In genomic region chr11:108128593-108128992, GRCm38 (mm10) we compare ENCODE assay signal across 8 mouse cellular contexts.
DNase-seq lines count a peak whose midpoint lies in the region; ATAC-seq and TF ChIP-seq lines count a peak whose summit lies in the region.

No protein-coding gene starts in this region.

- peak; percentile 69 for TF ChIP-seq CTCF in midbrain, postnatal 0 days (IDR thresholded peaks at IDR 0.05)

- peak; percentile 56 for DNase-seq in ZHBTc4 (ENCODE audit: low read depth, low spot score)
- peak; percentile 84 for DNase-seq in embryo, embryonic 10.5 days (ENCODE audit: low spot score)
- peak; percentile 71 for DNase-seq in hindbrain, embryonic 14.5 days (ENCODE audit: low spot score)
- DNase-seq in layer of hippocampus, postnatal 36 days: peak; percentile 41 to 45
- peak; percentile 50 for DNase-seq in midbrain, postnatal 0 days (ENCODE audit: low spot score)
- DNase-seq in thymus, postnatal 10 days (ENCODE audit: low spot score in 2 of 2): peak; percentile 20 to 60

- no peak overlapping the region for H3K9ac ChIP-seq in hindbrain, embryonic 14.5 days
- no peak overlapping the region for H3K9ac ChIP-seq in midbrain, postnatal 0 days (replicated peaks; ENCODE audit: low read length, poor library complexity, severe bottlenecking)

- H3K4me1 ChIP-seq in megakaryocyte, embryonic 14.5 days: peaks cover 89% of the 10 kb centered on the region
- H3K4me1 ChIP-seq in hindbrain, embryonic 14.5 days (replicated peaks; ENCODE audit: control insufficient read depth, insufficient read depth, low read length): no peaks in the 10 kb centered on the region
- H3K4me1 ChIP-seq in midbrain, postnatal 0 days (ENCODE audit: insufficient read depth, low read length): no peaks in the 10 kb centered on the region

- peak overlapping the region; percentile 62 for H3K4me3 ChIP-seq in megakaryocyte, embryonic 14.5 days (replicated peaks)
- no peak overlapping the region for H3K4me3 ChIP-seq in hindbrain, embryonic 14.5 days (replicated peaks; ENCODE audit: low read length)
- H3K4me3 ChIP-seq in midbrain, postnatal 0 days (ENCODE audit: low read depth, low read length): no peak overlapping the region

- peaks cover 93% of the 10 kb centered on the region for H3K36me3 ChIP-seq in megakaryocyte, embryonic 14.5 days (replicated peaks; ENCODE audit: low read length)
- H3K36me3 ChIP-seq in hindbrain, embryonic 14.5 days (replicated peaks; ENCODE audit: control insufficient read depth, insufficient read depth): no peaks in the 10 kb centered on the region
- H3K36me3 ChIP-seq in midbrain, postnatal 0 days (ENCODE audit: insufficient read depth, low read length): no peaks in the 10 kb centered on the region

- no peaks in the 10 kb centered on the region for H3K9me3 ChIP-seq in megakaryocyte, embryonic 14.5 days
- no peaks in the 10 kb centered on the region for H3K9me3 ChIP-seq in hindbrain, embryonic 14.5 days (ENCODE audit: control insufficient read depth, low read length)
- H3K9me3 ChIP-seq in midbrain, postnatal 0 days (ENCODE audit: low read length): no peaks in the 10 kb centered on the region

- H3K4me2 ChIP-seq in hindbrain, embryonic 14.5 days (replicated peaks): no peak overlapping the region
- H3K4me2 ChIP-seq in midbrain, postnatal 0 days (ENCODE audit: low read depth, low read length, poor library complexity, severe bottlenecking): no peak overlapping the region

- no peak overlapping the region for H3K27ac ChIP-seq in hindbrain, embryonic 14.5 days
- H3K27ac ChIP-seq in midbrain, postnatal 0 days (ENCODE audit: low read depth, low read length): no peak overlapping the region

- 21% methylated on average over 5 of the region's 5 CpGs for WGBS in hindbrain, embryonic 14.5 days
- 32% methylated on average over 5 of the region's 5 CpGs for WGBS in midbrain, postnatal 0 days

- H3K27me3 ChIP-seq in megakaryocyte, embryonic 14.5 days (replicated peaks): no peaks in the 10 kb centered on the region
- no peaks in the 10 kb centered on the region for H3K27me3 ChIP-seq in hindbrain, embryonic 14.5 days (ENCODE audit: control insufficient read depth, insufficient read depth, low read length)
- H3K27me3 ChIP-seq in midbrain, postnatal 0 days (ENCODE audit: insufficient read depth, low read length): no peaks in the 10 kb centered on the region

- no peak for ATAC-seq in megakaryocyte, adult 5-6 weeks (ENCODE audit: poor library complexity, severe bottlenecking)
- ATAC-seq in hindbrain, embryonic 14.5 days (ENCODE audit: low FRiP score): no peak
- ATAC-seq in midbrain, postnatal 0 days (ENCODE audit: low FRiP score): no peak
